Mouse (Mus musculus) urinary bladder, postnatal 36 days (tissue): ENCODE data around the gene Pik3ap1.
"Not testable (repeated sequence)": the region's sequence is repeated elsewhere in the genome, so short reads cannot be mapped to it uniquely, and the experiment has no call there.

ENCODE experiments used
- DNase-seq, 2 experiments: peaks; one replicate each; pipeline ENCODE4 v3.0.0; 2022; ENCODE audit warnings: low spot score in 2 of 2, mixed read lengths in 1 of 2

Gene Pik3ap1

DNA sequence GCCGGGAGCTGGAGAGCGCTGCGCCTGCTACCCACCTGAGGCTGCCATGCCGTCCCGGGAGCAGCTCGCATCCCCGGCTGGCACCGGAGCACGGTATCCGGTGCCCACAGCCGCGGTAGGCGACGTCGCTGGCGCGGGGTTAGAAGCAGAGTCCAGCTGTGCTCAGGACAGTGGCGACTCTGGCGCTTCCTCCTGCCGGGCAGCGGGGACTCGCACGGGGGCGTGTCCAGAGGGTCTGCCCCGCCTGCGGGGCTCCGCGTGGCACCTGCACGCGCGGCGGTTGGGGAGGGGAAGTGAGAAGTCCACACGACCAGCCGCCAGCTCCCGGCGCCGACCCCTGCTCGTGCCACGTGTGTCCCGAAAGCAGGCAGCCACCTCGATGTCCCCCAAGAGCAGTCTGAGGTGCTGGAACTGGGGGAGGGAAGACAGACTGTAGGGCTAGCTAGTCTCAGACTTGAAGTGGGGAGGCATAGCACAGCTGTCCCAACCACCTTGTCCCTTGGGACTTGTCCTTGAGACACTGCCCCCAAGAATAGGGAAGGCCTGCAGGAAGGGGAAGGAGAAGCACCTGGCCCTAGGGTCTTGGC is at the start of gene Pik3ap1:
Pik3ap1 (minus strand) TSS at position 181 of the 587 bp plus-strand sequence.
- DNase-seq = peak; percentile 7 to 29

DNA sequence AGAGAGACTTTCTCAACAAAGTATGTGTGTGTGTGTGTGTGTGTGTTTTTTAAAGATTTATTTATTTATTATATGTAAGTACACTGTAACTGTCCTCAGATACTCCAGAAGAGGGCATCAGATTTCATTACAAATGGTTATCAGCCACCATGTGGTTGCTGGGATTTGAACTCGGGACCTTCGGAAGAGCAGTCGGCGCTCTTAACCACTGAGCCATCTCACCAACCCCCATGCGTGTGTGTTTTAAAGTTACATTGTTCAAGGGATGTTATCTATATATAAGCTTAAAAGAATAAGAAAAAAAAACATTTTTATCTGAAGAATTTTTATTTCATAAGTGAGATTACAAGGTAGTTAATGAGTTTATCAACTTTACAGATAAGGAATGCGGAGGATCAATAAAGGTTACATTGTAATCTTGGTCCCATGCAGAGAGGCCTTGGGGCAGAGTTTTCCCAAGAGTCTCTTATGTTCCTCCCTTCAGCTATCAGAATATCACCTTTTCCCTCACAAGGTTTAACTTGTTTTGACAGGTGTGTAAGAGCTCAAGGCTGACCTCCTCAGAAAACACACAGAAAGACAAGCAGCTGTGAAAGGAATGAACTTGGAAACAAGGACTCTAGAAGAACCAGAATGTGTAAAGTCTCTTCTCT is 46.7 kb upstream of the Pik3ap1 start:
- not testable (repeated sequence) for DNase-seq

DNA sequence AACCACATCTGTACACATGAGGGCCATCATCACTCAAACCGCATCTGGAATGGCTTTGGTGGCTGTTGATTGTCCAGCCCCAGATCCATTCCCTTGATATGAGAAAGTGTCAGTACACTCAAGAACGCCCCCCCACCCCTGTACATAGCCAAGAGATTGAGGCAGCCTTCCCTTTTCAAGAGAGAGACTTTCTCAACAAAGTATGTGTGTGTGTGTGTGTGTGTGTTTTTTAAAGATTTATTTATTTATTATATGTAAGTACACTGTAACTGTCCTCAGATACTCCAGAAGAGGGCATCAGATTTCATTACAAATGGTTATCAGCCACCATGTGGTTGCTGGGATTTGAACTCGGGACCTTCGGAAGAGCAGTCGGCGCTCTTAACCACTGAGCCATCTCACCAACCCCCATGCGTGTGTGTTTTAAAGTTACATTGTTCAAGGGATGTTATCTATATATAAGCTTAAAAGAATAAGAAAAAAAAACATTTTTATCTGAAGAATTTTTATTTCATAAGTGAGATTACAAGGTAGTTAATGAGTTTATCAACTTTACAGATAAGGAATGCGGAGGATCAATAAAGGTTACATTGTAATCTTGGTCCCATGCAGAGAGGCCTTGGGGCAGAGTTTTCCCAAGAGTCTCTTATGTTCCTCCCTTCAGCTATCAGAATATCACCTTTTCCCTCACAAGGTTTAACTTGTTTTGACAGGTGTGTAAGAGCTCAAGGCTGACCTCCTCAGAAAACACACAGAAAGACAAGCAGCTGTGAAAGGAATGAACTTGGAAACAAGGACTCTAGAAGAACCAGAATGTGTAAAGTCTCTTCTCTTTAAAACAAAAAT is 41.2 kb upstream of the Pik3ap1 start:
- DNase-seq = not testable (repeated sequence)

DNA sequence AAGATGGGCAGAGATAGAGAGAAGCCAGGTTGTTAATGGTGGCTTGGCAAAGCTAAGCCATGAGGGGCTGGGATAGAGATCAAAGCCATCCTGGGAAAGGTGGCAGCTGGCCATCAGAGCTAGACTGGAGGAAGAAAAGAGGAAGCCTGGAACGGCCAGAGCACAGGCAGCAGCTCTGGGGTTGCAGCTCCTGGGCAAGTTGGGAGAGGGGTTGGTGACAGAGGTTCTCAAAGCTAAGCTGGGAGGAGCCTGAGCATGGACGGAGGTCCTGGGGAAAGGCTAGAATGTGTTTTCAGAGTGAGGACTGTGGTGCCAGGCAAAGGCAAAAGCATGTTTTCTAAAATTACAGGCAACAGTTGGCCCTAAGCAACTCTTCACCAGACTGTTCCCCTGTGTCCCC is 36.4 kb upstream of the Pik3ap1 start:
- peak in 1 of 2 experiments; percentile 1 for DNase-seq

DNA sequence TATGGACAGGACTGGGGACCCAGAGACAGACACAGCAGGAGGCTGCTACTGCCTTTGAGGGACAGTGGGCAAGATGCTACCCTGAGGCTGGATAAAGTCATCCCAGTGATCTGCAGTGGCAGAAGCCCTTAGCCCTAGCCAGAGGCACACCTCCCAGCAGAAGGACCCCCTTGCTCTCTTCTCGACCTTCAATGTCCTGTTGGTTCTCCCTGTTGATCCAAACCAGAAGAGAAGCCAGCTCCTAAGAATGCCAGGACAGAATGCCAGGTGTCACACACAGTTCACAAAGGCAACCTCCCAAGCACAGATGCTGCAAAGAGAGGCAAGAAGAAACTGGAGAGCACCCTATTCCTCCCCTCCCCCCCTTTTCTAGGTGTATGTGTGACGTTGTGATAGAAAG is 33.9 kb upstream of the Pik3ap1 start:
- DNase-seq = no peak

DNA sequence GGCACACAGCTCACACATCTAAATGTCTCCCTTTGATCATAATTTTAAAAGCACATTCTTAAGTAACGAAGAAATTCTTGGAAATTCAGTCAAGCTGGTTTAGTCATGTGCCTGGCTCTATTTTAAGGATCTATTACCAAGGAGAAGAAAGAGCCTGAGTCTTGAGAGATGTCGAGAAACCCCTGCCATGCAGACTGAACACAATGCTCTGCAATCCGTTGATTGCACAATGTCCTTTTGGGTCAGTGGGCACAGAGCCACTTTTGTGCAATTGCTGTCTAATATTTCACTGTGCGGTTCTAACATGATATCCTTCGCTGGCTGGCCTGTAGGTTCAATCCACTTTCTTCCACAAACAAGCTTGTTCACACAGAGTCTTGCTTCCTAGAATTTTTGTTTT is 33.1 kb upstream of the Pik3ap1 start:
- peak in 1 of 2 experiments; percentile 54 for DNase-seq

DNA sequence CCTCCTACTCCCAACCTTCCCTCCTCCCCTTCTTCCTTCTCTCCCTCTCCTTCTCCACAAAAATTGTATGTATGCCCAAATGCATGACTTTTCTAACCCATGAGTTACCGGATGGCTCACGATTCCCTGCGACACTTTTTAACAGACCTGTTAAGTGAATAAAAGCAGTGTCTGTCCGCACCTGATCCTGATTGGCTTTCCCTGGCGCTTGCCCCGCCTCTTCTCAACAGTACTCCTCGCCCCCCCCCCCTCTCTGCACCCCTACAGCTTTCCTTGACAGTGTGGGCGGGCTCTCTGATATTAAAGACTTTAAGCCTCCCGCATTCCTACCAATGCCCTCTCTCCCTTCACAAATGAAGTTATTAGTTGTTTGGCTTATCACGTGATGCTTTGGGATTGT is 31.3 kb upstream of the Pik3ap1 start:
- DNase-seq = no peak

DNA sequence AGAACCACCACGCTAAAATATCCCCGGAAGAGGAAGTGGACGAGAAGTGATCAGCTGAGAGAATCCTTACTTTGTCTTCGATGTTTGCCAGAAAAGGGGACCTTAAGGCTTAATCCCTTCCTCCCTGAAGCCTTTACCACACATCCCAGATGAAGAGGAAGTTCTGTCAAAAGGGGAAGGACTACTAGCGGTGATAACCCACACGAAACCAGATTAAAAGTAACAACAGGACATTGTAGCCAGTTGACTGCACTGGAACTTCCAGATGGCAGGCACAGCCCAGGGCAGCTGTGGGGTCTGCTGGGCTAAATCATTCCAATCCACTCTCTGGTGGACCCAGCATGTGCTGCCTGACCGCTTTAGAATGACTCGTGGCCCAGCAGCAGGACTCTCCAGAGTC is 17.7 kb upstream of the Pik3ap1 start:
- DNase-seq = no peak

DNA sequence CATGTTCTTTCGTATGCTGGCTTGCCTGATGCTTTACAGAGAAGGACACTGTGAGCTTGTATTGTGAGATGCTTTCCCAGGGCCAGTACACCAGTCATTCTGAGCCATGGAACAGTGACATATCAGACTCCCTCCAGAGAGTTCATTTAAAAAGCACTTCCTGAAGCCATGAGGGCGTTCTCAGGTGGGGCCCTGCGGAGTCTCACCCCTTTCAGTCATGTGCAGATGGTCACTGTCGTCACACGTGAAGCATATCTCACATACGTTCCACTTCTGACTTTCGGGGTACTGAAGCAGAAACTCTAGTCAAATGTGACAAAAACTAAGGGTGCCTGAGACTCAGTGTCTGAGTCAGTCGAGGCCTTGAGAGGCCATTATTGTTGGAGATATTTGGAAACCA is 6.0 kb upstream of the Pik3ap1 start:
- no peak for DNase-seq

DNA sequence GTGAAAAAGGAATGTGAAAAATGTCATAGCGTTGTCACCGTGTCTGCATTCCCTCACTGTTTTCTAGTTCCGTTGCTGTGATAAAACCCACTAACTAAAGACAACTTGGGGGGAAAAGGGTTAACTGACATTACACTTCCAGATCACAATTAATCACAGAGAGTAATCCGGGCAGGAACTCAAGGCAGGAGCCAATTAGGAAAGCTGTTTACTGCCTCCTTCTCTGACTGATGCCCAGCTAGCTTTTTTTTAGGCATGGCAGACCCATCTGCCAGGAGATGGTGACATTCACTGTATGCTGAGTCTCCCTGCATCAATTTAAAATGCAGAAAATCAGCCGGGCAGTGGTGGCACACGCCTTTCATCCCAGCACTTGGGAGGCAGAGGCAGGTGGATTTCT is 4.4 kb upstream of the Pik3ap1 start:
- no peak for DNase-seq

DNA sequence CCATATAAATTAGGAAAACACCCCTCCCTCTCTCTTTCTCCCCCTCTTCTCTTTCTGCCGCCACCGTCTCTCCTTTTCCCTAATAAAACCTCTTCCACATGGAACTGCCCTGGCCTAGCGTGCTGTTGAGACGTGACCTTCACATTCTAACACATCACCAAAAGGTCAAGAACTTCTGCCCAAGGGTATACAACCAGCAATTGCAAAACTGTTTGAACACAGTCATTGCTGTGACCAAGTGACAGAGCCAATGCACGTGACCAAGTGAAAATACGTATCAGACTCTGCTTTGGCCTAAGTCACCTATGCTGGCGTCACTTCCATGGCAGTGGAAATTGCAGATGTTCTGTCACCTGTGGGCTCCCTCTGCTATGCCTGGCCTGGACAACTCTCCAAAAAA is 3.3 kb upstream of the Pik3ap1 start:
- no peak for DNase-seq

DNA sequence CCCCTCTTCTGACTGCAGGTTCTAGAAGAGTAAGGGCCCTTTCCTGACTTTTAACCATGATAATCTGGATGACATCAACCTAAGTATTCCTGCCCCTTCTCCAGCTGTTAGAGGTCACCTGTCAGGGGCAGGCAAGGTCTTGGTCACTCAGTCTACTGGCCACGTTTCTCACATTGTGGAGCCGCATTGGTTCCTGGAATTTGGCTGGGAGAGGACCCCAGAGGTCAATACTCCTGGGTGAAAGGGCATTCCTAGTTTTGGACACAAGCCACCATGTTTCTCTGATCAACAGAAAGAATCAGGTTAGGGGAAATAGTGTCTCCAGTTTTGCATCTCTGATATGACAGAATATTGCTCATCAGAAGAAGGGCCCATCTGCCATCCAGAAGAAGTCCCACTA is 2.4 kb upstream of the Pik3ap1 start:
- DNase-seq = no peak

DNA sequence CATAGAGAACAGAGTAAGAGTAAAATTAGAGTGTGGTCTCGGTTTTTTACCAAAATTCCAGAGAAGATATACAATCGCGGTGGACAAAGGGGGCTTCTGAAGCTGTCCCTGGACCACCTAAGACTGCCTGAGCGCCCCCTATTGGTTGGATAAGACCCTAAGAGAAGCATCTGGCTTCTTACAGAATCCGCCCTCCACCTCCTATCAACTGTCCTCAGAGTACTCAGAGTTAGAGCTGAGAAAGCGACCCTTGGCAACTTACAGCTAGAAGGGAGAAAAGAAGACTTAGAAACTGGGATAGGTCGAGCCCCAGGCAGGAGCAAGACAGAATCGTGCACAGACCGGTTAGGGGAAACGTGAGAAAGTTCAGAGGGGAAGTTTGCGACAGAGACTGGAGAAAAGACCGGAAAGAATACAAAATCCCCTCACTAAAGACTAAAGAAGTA is 473 bp downstream of the Pik3ap1 start:
- no peak for DNase-seq

DNA sequence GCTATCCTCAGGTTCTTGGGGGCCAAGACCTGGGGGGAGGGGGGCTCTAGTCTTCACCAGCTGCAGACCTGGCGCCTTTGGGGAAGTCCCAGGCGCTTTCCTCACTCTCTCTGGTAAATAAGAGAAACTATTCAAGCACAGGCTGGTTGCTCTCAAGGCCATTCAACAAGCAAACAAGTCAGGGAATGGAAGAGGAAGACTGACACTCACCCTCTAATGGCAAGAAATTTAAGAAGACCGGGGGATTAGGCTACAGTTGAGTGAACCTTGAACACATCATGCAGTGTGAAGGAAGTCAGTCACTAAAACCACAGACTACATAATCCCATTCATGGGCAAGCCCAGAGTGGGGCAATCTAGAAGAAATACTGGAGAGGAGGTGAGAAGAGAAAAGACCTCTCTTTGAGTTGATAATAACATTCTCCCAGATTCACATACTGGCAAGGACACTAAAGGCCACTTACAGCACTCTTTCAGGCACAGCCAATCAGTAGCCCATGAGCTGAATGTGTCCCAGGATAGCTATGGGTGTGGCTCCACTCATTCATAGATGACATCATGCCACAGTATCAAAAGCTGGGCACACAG is 2.4 kb downstream of the Pik3ap1 start:
- DNase-seq = no peak

DNA sequence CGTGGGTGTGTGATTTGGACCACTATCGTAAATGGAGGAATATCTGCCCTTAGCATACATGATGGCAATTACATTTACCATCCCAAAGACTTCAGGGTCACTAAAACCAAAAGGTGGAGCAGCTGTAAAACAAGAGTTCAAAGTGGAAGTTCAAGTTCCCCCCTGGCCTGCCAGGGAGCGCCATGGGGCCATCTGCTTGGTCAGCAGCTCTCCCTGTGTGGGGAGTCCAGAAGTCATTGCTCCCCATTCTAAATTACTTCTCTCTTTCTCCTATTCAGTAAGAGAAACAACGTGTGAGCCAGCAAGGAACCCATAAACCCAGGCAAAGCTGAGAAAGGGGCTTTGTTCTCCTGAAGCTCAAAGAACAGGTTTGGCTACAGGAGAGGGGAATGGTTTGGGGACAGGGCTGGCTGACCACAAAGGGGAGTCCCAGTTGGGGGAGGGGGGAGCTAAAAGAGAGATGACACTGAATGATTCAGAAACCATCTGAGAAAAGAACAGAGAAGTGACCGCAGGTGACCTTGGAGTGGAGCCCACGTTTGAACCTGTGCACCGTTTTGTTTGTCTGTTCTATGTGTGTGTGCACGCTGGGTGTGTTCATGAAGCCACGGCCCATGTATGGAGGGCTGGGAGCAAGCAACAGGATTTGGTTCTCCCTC is 3.2 kb downstream of the Pik3ap1 start:
- no peak for DNase-seq

DNA sequence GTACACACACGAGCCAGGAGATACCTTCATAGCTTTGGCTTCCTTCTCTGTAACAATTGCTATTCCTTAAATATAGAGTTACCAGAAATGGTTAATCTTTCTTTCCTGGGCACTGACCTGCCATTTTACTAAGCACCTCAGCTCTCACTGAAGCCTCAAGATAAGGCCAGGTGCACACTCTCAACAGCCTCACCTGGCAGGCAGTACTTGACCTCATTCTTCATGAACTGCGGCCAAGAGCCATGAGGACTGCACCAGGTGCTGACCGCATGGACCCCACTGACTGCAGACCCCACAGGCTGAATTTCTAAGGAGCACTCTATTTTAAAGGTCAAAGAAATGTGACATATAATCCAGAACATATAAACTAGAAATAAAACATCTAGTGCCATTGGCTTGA is 5.7 kb downstream of the Pik3ap1 start:
- no peak for DNase-seq

DNA sequence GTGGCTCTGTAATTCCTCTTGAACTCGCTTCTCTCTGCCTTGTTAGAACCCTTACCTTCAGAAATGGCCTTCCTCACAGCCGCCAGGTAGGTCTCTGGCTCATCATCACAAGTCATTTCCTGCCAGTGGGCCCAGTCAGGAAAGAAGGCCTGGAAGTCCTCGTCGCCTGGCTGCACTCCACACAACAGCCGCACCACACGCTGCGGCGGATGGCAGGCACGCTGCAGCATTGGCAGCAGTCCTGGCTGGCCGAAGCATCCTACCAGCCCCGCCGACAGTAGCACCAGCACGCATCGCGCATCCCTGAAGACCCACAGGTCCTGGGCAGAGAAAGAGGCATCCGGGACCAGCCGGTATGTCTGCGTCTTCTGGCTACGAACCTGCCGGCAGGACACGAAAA is 9.1 kb downstream of the Pik3ap1 start:
- DNase-seq = no peak

DNA sequence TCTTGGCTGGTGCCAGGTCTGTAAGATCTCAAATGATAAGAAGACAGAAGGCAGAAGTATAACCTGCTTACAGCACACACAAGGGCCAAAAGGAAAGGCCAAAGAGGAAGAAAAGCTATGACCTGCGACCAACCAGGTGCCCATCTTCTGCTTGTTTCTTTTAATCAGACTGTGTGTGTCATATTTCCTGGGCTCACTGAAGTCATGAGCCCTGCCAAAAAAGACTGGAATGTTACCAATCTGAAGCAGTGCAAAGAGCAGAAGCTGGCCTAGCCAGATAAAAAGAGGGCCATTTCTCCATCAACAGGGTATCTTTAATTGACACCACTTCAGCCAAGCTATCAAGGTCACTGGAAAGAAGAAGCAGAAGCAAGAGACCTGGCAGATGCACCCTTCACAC is 9.8 kb downstream of the Pik3ap1 start:
- no peak for DNase-seq

DNA sequence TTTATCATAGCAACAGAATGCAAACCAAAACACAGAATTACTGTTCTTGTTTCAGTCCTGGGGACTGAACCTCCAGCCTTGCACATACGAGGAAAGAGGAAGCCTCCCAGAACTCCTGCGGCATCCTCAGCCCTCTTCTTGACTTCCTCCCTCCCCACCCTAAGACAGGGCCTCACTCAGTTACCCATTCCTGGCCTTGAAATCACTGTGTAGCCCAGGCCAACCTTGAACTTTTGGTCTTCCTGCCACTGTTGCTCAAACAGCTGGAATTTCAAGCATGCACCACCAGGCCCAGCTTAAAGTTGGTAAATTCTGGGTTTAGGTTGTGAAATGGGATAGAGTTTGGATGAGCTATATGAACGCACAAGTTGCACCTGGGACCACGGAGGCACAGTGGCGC is 10.2 kb downstream of the Pik3ap1 start:
- no peak for DNase-seq

DNA sequence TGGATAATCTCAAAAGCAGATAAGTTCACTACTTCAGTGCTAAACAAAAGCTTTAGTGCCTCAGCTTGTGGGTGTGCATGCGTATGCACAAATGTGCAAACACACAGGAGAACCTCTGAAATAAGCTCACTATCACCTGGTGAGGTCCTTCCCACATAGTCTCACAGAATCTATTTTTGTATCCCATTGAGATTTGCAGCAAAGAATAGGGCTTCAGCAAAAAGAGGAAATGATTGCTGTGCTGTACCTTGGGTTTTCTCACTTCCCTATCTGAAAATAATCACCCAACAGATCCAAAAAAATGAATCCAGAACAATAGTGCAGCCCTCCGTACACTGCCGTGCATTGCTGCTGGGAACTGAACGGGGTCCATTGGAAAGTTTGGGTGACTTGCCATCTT is 12.6 kb downstream of the Pik3ap1 start:
- DNase-seq = no peak

DNA sequence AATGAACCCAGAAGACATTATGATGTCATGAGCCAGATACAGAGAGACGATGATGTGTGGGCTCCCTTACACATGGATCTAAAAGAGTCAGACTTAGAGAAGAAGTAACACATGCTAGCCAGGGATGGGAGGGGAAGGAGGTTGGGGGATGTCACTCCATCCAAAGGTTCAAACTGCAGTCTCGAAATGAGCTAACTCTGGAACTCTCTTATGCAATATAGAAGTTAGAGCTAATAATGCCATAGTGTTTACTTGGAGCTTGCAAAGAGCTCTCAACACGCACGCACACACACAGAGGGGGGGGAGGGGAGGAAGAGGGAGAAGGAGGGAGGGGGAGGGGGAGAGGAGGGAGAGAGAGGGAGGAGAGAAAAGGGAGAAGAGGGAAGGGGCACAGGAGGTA is 13.5 kb downstream of the Pik3ap1 start:
- no peak for DNase-seq
